Mouse (Mus musculus) spleen, adult 2 months (tissue): ENCODE results near the gene Bptf. TPM values are rescaled to one million over a fixed set of nuclear protein-coding genes. Genes with fewer than 3 reads are reported as not detected.
"Not testable (repeated sequence)": the region's sequence is repeated elsewhere in the genome, so short reads cannot be mapped to it uniquely, and the experiment has no call there.

Source experiments
- DNase-seq, 2 experiments: peaks; one replicate each; pipeline versions ENCODE4 v3.0.0 to v3.0.0-alpha.2; 2012 to 2021; ENCODE audit warnings: low spot score in 2 of 2, low read depth in 1 of 2
- H3K27ac ChIP-seq: fragments of 200-500 bp; 2 replicates; pipeline ENCODE4 v1.5.1; 2012; ENCODE audit warnings: low read length, inconsistent platforms; ENCODE audit not compliant: insufficient read depth
- H3K27me3 ChIP-seq: fragments of 200-500 bp; 2 replicates; pipeline ENCODE4 v1.6.1; 2012; ENCODE audit warnings: mild to moderate bottlenecking, moderate library complexity, low read length, inconsistent platforms; ENCODE audit not compliant: control insufficient read depth, insufficient read depth
- H3K36me3 ChIP-seq: fragments of 200-500 bp; 2 replicates; pipeline ENCODE4 v1.6.1; 2012; ENCODE audit warnings: mild to moderate bottlenecking, low read length, inconsistent platforms; ENCODE audit not compliant: control insufficient read depth, insufficient read depth
- H3K4me1 ChIP-seq: fragments of 200-500 bp; 2 replicates; pipeline ENCODE4 v1.6.1; 2011; ENCODE audit warnings: inconsistent platforms; ENCODE audit not compliant: control insufficient read depth, insufficient read depth, insufficient read length
- H3K4me3 ChIP-seq: fragments of 200-500 bp; 2 replicates; pipeline ENCODE4 v1.5.1; 2011; ENCODE audit warnings: mild to moderate bottlenecking, inconsistent platforms; ENCODE audit not compliant: insufficient read depth, insufficient read length; ENCODE audit errors: extremely low read depth
- CTCF ChIP-seq: fragments of 200-500 bp; IDR thresholded peaks from 2 replicates; pipeline ENCODE4 v1.5.1; 2011; ENCODE audit warnings: mild to moderate bottlenecking, inconsistent platforms; ENCODE audit not compliant: insufficient read depth, insufficient read length, insufficient replicate concordance; ENCODE audit errors: extremely low read depth
- POLR2A ChIP-seq: fragments of 200-500 bp; IDR thresholded peaks from 2 replicates; pipeline ENCODE4 v1.6.1; 2011; ENCODE audit warnings: low read depth, low read length, inconsistent platforms
- WGBS: fragments of 180-500 bp; shearing (Covaris S2); methylation state at CpG from one replicate; pipeline ENCODE4 v1.1.7; 2018; 5-methylcytosine and 5-hydroxymethylcytosine counted together
- polyA plus RNA-seq: library from polyadenylated mRNA; depleted of rRNA; stranded (reverse); fragments of >200 nt; gene quantifications from 2 replicates; pipeline ENCODE4 v1.2.3, GENCODE M21; 2012

Gene Bptf
- polyA plus RNA-seq, 1 experiment = 27.3 TPM

DNA sequence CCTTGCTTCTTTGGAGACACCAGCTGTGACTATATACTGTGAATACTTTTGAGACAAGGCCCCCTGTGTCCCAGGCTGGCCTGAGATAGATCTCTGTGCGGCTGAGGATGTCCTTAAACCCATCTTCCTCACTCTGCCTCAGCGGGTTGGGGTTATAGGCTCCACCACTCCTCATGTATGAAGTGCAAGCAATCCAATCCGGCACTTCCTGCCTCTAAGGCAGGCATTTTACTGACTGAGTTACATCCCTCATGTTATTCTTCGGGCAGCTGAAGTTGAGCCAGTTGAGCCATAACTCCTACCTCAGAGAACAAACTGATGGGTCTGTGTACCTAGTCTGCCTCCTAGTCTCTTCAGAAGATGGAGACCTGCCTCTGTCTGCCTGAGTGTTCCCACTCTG, 107.5 kb downstream of the Bptf start:
- Histone ChIP-seq H3K4me3 (no peak overlapping the region), H3K27me3 (0 out of 2 replicates have a peak, but pooled peaks cover 4% of the 10 kb centered on the region), H3K27ac (no peak overlapping the region), H3K4me1 (peaks cover 7% of the 10 kb centered on the region), H3K36me3 (no peaks in the 10 kb centered on the region)
- TF ChIP-seq CTCF = no peak
- no peak for TF ChIP-seq POLR2A
- WGBS = 79% methylated on average over 4 of the region's 4 CpGs
- no peak for DNase-seq

DNA sequence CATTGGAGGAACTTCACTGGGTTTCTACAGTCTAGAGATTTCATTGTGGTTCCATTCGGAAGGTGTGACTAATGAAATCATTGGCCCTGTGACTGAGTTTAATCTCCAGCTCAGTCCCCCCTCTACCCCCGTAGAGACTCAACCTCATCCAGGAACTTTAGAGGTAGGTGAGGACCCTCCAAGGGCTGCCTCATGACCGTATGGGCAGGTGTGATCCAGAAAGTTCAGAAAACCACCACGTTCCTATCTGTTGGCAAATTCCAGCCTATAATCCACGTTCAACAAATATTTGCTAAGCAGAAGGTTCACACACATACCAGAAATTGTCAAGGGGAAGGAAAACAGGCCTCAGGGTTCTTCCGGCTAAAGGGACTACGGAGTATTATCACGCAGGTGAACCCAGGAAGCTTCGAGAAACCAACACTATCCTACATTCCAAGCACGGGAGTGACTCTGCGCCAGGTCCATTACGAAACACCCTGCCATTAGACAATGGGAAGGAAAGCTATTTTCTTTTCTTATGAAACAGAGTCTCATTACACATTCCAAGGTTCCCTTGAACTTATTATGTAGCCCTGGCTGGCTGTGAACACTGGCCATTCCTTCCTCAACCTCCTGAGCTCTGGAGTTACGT, 109.8 kb downstream of the Bptf start:
- WGBS = 92% methylated on average over 13 of the region's 13 CpGs
- TF ChIP-seq CTCF (no peak), POLR2A (no peak)
- no peaks in the 10 kb centered on the region for H3K36me3 ChIP-seq

DNA sequence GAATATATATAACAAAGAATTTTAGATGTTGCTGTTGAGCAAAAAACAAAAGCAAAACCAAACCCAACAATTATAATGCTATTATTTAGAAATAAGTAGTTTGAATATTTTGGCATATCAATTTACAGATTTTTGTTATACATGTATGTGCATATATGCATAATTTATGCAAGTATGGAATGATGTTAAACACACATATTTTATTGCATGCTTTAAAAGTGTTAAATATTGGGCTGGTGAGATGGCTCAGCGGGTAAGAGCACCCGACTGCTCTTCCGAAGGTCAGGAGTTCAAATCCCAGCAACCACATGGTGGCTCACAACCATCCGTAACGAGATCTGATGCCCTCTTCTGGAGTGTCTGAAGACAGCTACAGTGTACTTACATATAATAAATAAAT, 112.2 kb downstream of the Bptf start:
- not testable (repeated sequence) for H3K27ac ChIP-seq, DNase-seq, H3K36me3 ChIP-seq, H3K4me1 ChIP-seq, H3K27me3 ChIP-seq, H3K4me3 ChIP-seq
- WGBS = 89% methylated on average over 5 of the region's 5 CpGs

More for the DNA sequence above, 109.8 kb downstream of the Bptf start:
- H3K4me3 ChIP-seq = no peak overlapping the region
- no peak overlapping the region for H3K27ac ChIP-seq
- H3K4me1 ChIP-seq = peaks cover 7% of the 10 kb centered on the region
- no peak for DNase-seq
- 0 out of 2 replicates have a peak, but pooled peaks cover 4% of the 10 kb centered on the region for H3K27me3 ChIP-seq

DNA sequence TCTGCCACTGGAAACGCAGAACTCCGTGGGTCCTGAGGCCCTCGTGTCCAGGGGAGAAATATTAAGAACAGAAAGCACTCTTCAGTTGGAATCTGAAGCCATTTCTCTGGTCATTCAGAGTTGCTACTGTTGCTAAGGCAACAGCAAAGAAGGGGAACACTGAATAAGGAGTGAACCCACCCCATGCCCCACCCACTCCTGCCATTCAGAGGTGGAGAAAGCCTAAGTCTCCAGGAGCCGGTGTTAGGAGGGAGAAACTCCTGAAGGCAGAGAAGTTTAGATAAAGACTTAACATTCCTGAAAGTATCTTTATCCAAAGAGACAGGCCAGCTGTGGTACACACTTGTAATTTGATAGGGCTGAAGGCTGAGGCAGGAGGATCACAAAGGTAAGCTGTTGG, 112.6 kb downstream of the Bptf start:
- Histone ChIP-seq H3K27ac (no peak overlapping the region), H3K27me3 (no peaks in the 10 kb centered on the region), H3K36me3 (no peaks in the 10 kb centered on the region), H3K4me3 (no peak overlapping the region), H3K4me1 (peaks cover 4% of the 10 kb centered on the region; the same call in 1 of the 2 replicates)
- 92% methylated on average over 4 of the region's 4 CpGs for WGBS
- no peak for TF ChIP-seq POLR2A
- no peak for TF ChIP-seq CTCF
- no peak for DNase-seq

DNA sequence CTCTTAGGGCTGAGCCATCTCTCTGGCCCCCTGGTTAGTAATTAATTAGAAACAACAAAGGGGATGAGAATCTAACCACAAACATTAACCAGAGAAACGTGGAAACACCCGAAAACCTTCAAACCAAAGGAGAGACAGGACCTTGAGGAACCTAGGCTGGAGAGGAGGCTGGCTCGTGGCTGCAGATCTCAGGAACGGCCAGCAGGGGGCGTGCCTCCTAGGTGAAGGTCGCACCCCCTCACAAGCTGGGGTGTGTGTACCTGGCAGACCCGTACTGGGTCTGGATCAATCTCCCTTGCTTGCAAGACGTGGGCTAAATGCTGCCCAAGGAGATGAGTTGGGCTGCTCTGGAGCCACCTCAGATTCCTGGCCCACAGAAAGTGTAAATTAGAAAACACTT, 113.3 kb downstream of the Bptf start:
- Histone ChIP-seq H3K4me1 (peaks cover 4% of the 10 kb centered on the region; the same call in 1 of the 2 replicates), H3K27ac (no peak overlapping the region), H3K27me3 (no peaks in the 10 kb centered on the region), H3K4me3 (no peak overlapping the region), H3K36me3 (no peaks in the 10 kb centered on the region)
- TF ChIP-seq CTCF (peak; percentile 56; the same call in 1 of the 2 replicates), POLR2A (no peak)
- DNase-seq = peak in 1 of 2 experiments; percentile 16
- WGBS = 43% methylated on average over 8 of the region's 8 CpGs

DNA sequence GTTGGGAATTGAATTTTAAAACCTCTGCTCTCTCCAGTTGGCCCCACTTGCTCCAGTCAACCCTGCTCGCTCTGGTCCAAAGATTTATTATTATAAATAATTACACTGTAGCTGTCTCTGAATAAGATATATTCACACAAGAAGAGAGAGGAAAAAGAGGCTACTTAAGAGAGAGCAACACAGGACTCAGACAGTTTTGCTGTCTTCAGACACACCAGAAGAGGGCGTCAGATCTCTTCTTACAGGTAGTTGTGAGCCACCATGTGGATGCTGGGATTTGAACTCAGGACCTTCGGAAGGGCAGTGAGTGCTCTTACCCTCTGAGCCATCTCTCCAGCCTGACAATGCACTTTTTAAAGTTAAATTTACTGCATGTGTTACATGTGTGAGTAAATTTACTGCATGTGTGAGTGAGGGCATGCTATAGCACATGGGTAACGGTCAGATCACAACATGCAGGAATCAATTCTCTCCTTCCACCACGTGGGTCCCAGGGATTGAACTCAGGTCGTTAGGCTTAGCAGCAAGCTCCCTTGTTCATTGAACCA, 114.5 kb downstream of the Bptf start:
- Histone ChIP-seq H3K27me3 (no peaks in the 10 kb centered on the region), H3K27ac (no peak overlapping the region), H3K4me1 (peaks cover 4% of the 10 kb centered on the region; the same call in 1 of the 2 replicates), H3K4me3 (no peak overlapping the region), H3K36me3 (no peaks in the 10 kb centered on the region)
- WGBS = 75% methylated on average over 6 of the region's 6 CpGs
- TF ChIP-seq POLR2A (no peak), CTCF (no peak)
- DNase-seq = no peak

DNA sequence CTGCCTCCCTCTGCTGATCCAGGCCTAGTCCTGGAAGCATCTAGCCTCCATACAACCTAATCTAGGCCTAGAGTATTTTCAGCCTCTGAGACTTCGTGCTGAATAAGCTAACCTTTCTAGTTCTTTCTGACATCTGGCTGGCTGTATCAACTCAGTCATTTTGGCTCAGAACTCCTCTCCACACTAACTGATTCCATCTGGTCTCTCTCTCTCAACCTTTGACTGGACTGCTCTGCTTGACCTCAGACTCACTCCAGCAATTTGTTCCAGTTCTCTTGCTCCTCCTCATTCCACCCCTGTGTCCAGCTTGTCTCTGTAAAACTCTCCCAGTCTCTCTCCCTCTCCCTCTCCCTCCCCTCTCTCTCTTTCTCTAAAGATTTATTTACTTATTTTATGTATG, 115.0 kb downstream of the Bptf start:
- DNase-seq = no peak
- no peak overlapping the region for H3K4me3 ChIP-seq
- no peak for TF ChIP-seq CTCF
- TF ChIP-seq POLR2A = no peak
- no peaks in the 10 kb centered on the region for H3K36me3 ChIP-seq
- no peaks in the 10 kb centered on the region for H3K27me3 ChIP-seq
- peaks cover 4% of the 10 kb centered on the region; the same call in 1 of the 2 replicates for H3K4me1 ChIP-seq
- 86% methylated on average over 1 of the region's 1 CpGs for WGBS
- no peak overlapping the region for H3K27ac ChIP-seq

DNA sequence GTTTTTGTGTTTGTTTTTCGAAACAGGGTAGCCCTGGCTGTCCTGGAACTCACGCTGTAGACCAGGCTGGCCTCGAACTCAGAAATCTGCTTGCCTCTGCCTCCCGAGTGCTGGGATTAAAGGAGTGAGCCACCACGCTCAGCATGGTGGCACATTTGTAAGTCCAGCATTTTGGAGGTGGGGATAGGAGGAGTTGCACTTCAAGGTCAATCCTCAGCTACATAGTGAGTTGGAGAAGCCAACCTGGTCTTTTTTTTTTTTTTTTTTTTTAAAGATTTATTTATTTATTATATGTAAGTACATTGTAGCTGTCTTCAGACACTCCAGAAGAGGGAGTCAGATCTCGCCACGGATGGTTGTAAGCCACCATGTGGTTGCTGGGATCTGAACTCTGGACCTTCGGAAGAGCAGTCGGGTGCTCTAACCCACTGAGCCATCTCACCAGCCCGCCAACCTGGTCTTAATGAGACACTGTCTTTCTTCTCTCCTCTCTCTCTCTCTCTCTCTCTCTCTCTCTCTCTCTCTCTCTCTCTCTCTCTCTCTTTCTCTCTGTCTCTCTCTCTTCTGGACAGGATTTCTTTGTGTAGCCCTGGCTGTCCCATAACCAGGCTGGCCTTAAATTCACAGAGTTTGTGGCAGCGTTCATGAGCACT, 116.3 kb downstream of the Bptf start:
- WGBS = 85% methylated on average over 11 of the region's 11 CpGs
- not testable (repeated sequence) for H3K4me3 ChIP-seq, DNase-seq

More for the DNA sequence above, 116.3 kb downstream of the Bptf start:
- H3K36me3 ChIP-seq, H3K27me3 ChIP-seq, H3K27ac ChIP-seq, H3K4me1 ChIP-seq: not testable (repeated sequence)
